Mouse (Mus musculus): ENCODE measurements at regions not wholly inside any gene's neighbourhood (a gene's known extent, or its start where the extent isn't known, plus 50 kb on each side); places are given as distances from the start of the nearest gene placed in this dataset.

GRCm38 (mm10) chr10:122291091-122291490, 157.2 kb upstream of the Avpr1a start:
- CTCF ChIA-PET: interaction anchor here (1.5 kb wide), 1 partner anchor 14 kb away, joined by 4 read pairs; no protein-coding TSS in a partner anchor
- ATAC-seq: no peak

GRCm38 (mm10) chr10:122274885-122275284, 173.4 kb upstream of the Avpr1a start:
- DNase-seq (ENCODE audit: low read depth, low spot score) (no peak), ATAC-seq (no peak)
- CTCF ChIA-PET: no interaction called here
- in situ Hi-C loops (cut with MboI; ENCODE audit: low pct_unique_long_range_greater_than_20kb): no loop called here
- TF ChIP-seq CTCF (IDR thresholded peaks at IDR 0.05): no peak
- POLR2A ChIA-PET: no interaction called here
- no peaks in the 10 kb centered on the region for H3K27me3 ChIP-seq

More at GRCm38 (mm10) chr10:122291091-122291490, 157.2 kb upstream of the Avpr1a start:
- no peak for TF ChIP-seq CTCF (IDR thresholded peaks at IDR 0.05)
- no peaks in the 10 kb centered on the region for H3K27me3 ChIP-seq
- POLR2A ChIA-PET: no interaction called here
- in situ Hi-C loops (cut with MboI; ENCODE audit: low pct_unique_long_range_greater_than_20kb): no loop called here
- no peak for DNase-seq (ENCODE audit: low read depth, low spot score)

GRCm38 (mm10) chr10:122274181-122274580, 174.1 kb upstream of the Avpr1a start:
- POLR2A ChIA-PET: no interaction called here
- in situ Hi-C loops (cut with MboI; ENCODE audit: low pct_unique_long_range_greater_than_20kb): no loop called here
- ATAC-seq (no peak), DNase-seq (ENCODE audit: low read depth, low spot score) (no peak)
- H3K27me3 ChIP-seq: no peaks in the 10 kb centered on the region
- CTCF ChIA-PET: no interaction called here
- no peak for TF ChIP-seq CTCF (IDR thresholded peaks at IDR 0.05)

- ChIA-PET POLR2A (no interaction called here), CTCF (no interaction called here)
- H3K27me3 ChIP-seq: no peaks in the 10 kb centered on the region
- DNase-seq (ENCODE audit: low read depth, low spot score): no peak
- in situ Hi-C loops (cut with MboI; ENCODE audit: low pct_unique_long_range_greater_than_20kb): no loop called here
- no peak for ATAC-seq
- TF ChIP-seq CTCF (IDR thresholded peaks at IDR 0.05): no peak
Measured at GRCm38 (mm10) chr10:122264070-122264469, 166.9 kb upstream of the Rxylt1 start.

- DNase-seq (ENCODE audit: low read depth, low spot score) (no peak), ATAC-seq (no peak)
- in situ Hi-C loops (cut with MboI; ENCODE audit: low pct_unique_long_range_greater_than_20kb): no loop called here
- TF ChIP-seq CTCF (IDR thresholded peaks at IDR 0.05): no peak
- ChIA-PET CTCF (no interaction called here), POLR2A (no interaction called here)
- H3K27me3 ChIP-seq: peaks cover 8% of the 10 kb centered on the region
Measured at GRCm38 (mm10) chr10:122259354-122259753, 162.2 kb upstream of the Rxylt1 start.

GRCm38 (mm10) chr10:122258711-122259110, 161.5 kb upstream of the Rxylt1 start:
- in situ Hi-C loops (cut with MboI; ENCODE audit: low pct_unique_long_range_greater_than_20kb): no loop called here
- ATAC-seq (no peak), DNase-seq (ENCODE audit: low read depth, low spot score) (no peak)
- CTCF ChIA-PET: no interaction called here
- H3K27me3 ChIP-seq: peaks cover 8% of the 10 kb centered on the region
- POLR2A ChIA-PET: no interaction called here
- no peak for TF ChIP-seq CTCF (IDR thresholded peaks at IDR 0.05)

- TF ChIP-seq CTCF (IDR thresholded peaks at IDR 0.05): no peak
- ATAC-seq (no peak), DNase-seq (ENCODE audit: low read depth, low spot score) (no peak)
- ChIA-PET CTCF (interaction anchor here (1.1 kb wide), 1 partner anchor 25 kb away, joined by 3 read pairs; no protein-coding TSS in a partner anchor), POLR2A (no interaction called here)
- no peaks in the 10 kb centered on the region for H3K27me3 ChIP-seq
- in situ Hi-C loops (cut with MboI; ENCODE audit: low pct_unique_long_range_greater_than_20kb): no loop called here
Measured at GRCm38 (mm10) chr10:122231818-122232217, 134.6 kb upstream of the Rxylt1 start.

GRCm38 (mm10) chr10:122230746-122231145, 133.6 kb upstream of the Rxylt1 start:
- ChIA-PET POLR2A (no interaction called here), CTCF (no interaction called here)
- in situ Hi-C loops (cut with MboI; ENCODE audit: low pct_unique_long_range_greater_than_20kb): no loop called here
- no peak for TF ChIP-seq CTCF (IDR thresholded peaks at IDR 0.05)
- DNase-seq (ENCODE audit: low read depth, low spot score): no peak
- ATAC-seq: no peak
- H3K27me3 ChIP-seq: no peaks in the 10 kb centered on the region

- no peak for TF ChIP-seq CTCF (IDR thresholded peaks at IDR 0.05)
- ATAC-seq: no peak
Measured at GRCm38 (mm10) chr10:122225679-122226078, 128.5 kb upstream of the Rxylt1 start.

GRCm38 (mm10) chr10:122223076-122223475, 125.9 kb upstream of the Rxylt1 start:
- DNase-seq (ENCODE audit: low read depth, low spot score) (no peak), ATAC-seq (no peak)
- POLR2A ChIA-PET: no interaction called here
- CTCF ChIA-PET: interaction anchor here (1.2 kb wide), 1 partner anchor 302 kb away, joined by 3 read pairs; no protein-coding TSS in a partner anchor
- no peak for TF ChIP-seq CTCF (IDR thresholded peaks at IDR 0.05)
- no peaks in the 10 kb centered on the region for H3K27me3 ChIP-seq
- in situ Hi-C loops (cut with MboI; ENCODE audit: low pct_unique_long_range_greater_than_20kb): no loop called here

More at GRCm38 (mm10) chr10:122225679-122226078, 128.5 kb upstream of the Rxylt1 start:
- in situ Hi-C loops (cut with MboI; ENCODE audit: low pct_unique_long_range_greater_than_20kb): no loop called here
- CTCF ChIA-PET: no interaction called here
- no peaks in the 10 kb centered on the region for H3K27me3 ChIP-seq
- POLR2A ChIA-PET: no interaction called here
- DNase-seq (ENCODE audit: low read depth, low spot score): no peak

- CTCF ChIA-PET: no interaction called here
- POLR2A ChIA-PET: no interaction called here
- H3K27me3 ChIP-seq: no peaks in the 10 kb centered on the region
- no peak for ATAC-seq
- DNase-seq (ENCODE audit: low read depth, low spot score): no peak
- no peak for TF ChIP-seq CTCF (IDR thresholded peaks at IDR 0.05)
- in situ Hi-C loops (cut with MboI; ENCODE audit: low pct_unique_long_range_greater_than_20kb): no loop called here
Measured at GRCm38 (mm10) chr10:122217594-122217993, 120.4 kb upstream of the Rxylt1 start.

- peaks cover 12% of the 10 kb centered on the region for H3K27me3 ChIP-seq
- CTCF ChIA-PET: interaction anchor here (1.3 to 1.6 kb wide), 2 partner anchors 11 to 53 kb away, joined by 3 to 5 read pairs; no protein-coding TSS in a partner anchor
Measured at GRCm38 (mm10) chr10:122199791-122200190, 102.6 kb upstream of the Rxylt1 start.

More at GRCm38 (mm10) chr10:122199791-122200190, 102.6 kb upstream of the Rxylt1 start:
- no peak for TF ChIP-seq CTCF (IDR thresholded peaks at IDR 0.05)
- in situ Hi-C loops (cut with MboI; ENCODE audit: low pct_unique_long_range_greater_than_20kb): no loop called here
- POLR2A ChIA-PET: no interaction called here
- ATAC-seq: no peak
- no peak for DNase-seq (ENCODE audit: low read depth, low spot score)

Measured in Patski (cell line).